Mouse (Mus musculus) spleen, postnatal 10 days (tissue): Measurements from ENCODE around the gene Prkar1a.

Experiments used
- DNase-seq, 2 experiments: peaks; one replicate each; pipeline ENCODE4 v3.0.0; 2021 to 2022; ENCODE audit warnings: low spot score in 2 of 2

Gene Prkar1a

GRCm38 (mm10) chr11:109672881-109673739 is 23.9 kb downstream of the Prkar1a start:
- no peak for DNase-seq

- no peak for DNase-seq
Measured at GRCm38 (mm10) chr11:109673741-109674140, 24.5 kb downstream of the Prkar1a start.

- no peak for DNase-seq
Measured at GRCm38 (mm10) chr11:109674542-109674941, 25.3 kb downstream of the Prkar1a start.

GRCm38 (mm10) chr11:109675208-109675607 is 26.0 kb downstream of the Prkar1a start:
- no peak for DNase-seq

GRCm38 (mm10) chr11:109675771-109676170 is 26.6 kb downstream of the Prkar1a start:
- no peak for DNase-seq

- DNase-seq: no peak
Measured at GRCm38 (mm10) chr11:109676621-109677373, 27.6 kb downstream of the Prkar1a start.

GRCm38 (mm10) chr11:109678291-109678690 is 29.1 kb downstream of the Prkar1a start:
- DNase-seq: no peak

GRCm38 (mm10) chr11:109680934-109681333 is 31.7 kb downstream of the Prkar1a start:
- DNase-seq: no peak

- DNase-seq: no peak
Measured at GRCm38 (mm10) chr11:109681556-109681955, 32.4 kb downstream of the Prkar1a start.

- no peak for DNase-seq
Measured at GRCm38 (mm10) chr11:109682221-109682620, 33.0 kb downstream of the Prkar1a start.

- DNase-seq: no peak
Measured at GRCm38 (mm10) chr11:109689539-109689938, 40.3 kb downstream of the Prkar1a start.

GRCm38 (mm10) chr11:109692737-109693136 is 43.5 kb downstream of the Prkar1a start:
- no peak for DNase-seq

- DNase-seq: no peak
Measured at GRCm38 (mm10) chr11:109696519-109696918, 47.3 kb downstream of the Prkar1a start.

GRCm38 (mm10) chr11:109697089-109697643 is 48.0 kb downstream of the Prkar1a start:
- DNase-seq: no peak

GRCm38 (mm10) chr11:109698740-109699139 is 49.5 kb downstream of the Prkar1a start:
- no peak for DNase-seq

GRCm38 (mm10) chr11:109699784-109700183 is 50.6 kb downstream of the Prkar1a start:
- no peak for DNase-seq

- DNase-seq: no peak
Measured at GRCm38 (mm10) chr11:109700761-109701160, 51.6 kb downstream of the Prkar1a start.

GRCm38 (mm10) chr11:109702031-109702815 is 53.0 kb downstream of the Prkar1a start:
- DNase-seq: no peak

GRCm38 (mm10) chr11:109703845-109704244 is 54.6 kb downstream of the Prkar1a start:
- no peak for DNase-seq

GRCm38 (mm10) chr11:109704311-109705205 is 55.4 kb downstream of the Prkar1a start:
- DNase-seq: no peak
